Mouse (Mus musculus) stomach, embryonic 16.5 days (tissue): ENCODE data around the gene Ptgfrn. TPM values are rescaled to one million over a fixed set of nuclear protein-coding genes. Genes with fewer than 3 reads are reported as not detected.

ENCODE experiments used
- ATAC-seq: fragments of 200-750 bp; cut with Nextera tagmentation; 2 replicates; pipeline ENCODE4 v1.8.0; 2017; ENCODE audit warnings: moderate number of reproducible peaks, moderate TSS enrichment; ENCODE audit not compliant: insufficient read depth, low FRiP score
- H3K27ac ChIP-seq: fragments of 300-500 bp; sonication (generic); 2 replicates; pipeline ENCODE4 v1.5.1; 2014; ENCODE audit warnings: low read length
- H3K27me3 ChIP-seq: fragments of 300-500 bp; sonication (generic); 2 replicates; pipeline ENCODE4 v1.6.1; 2014; ENCODE audit warnings: low read length, control low read depth, mixed read lengths; ENCODE audit not compliant: control insufficient read depth, insufficient read depth
- H3K36me3 ChIP-seq: fragments of 300-500 bp; sonication (generic); 2 replicates; pipeline ENCODE4 v1.6.1; 2014; ENCODE audit warnings: low read length; ENCODE audit not compliant: control insufficient read depth, insufficient read depth
- H3K4me1 ChIP-seq: fragments of 300-500 bp; sonication (generic); 2 replicates; pipeline ENCODE4 v1.6.1; 2014; ENCODE audit warnings: low read length, control low read depth, mixed read lengths; ENCODE audit not compliant: control insufficient read depth, insufficient read depth
- H3K4me2 ChIP-seq: fragments of 300-500 bp; sonication (generic); 2 replicates; pipeline ENCODE4 v1.6.1; 2014; ENCODE audit warnings: low read depth, low read length, mixed read lengths
- H3K4me3 ChIP-seq: fragments of 300-500 bp; sonication (generic); replicated peaks from 2 replicates; pipeline ENCODE4 v1.5.1; 2014; ENCODE audit warnings: mild to moderate bottlenecking, low read length
- H3K9ac ChIP-seq: fragments of 300-500 bp; sonication (generic); 2 replicates; pipeline ENCODE4 v1.6.1; 2014; ENCODE audit warnings: low read length
- H3K9me3 ChIP-seq: fragments of 300-500 bp; sonication (generic); replicated peaks from 2 replicates; pipeline ENCODE4 v1.6.1; 2016; ENCODE audit warnings: low read length, control low read depth; ENCODE audit not compliant: control insufficient read depth
- WGBS: fragments of 180-500 bp; shearing (Covaris S2); extraction: QIAGEN DNeasy Blood & Tissue Kit; methylation state at CpG from one replicate; pipeline ENCODE4 v1.1.7; 2014; 5-methylcytosine and 5-hydroxymethylcytosine counted together
- polyA plus RNA-seq: library from polyadenylated mRNA; unstranded; fragments of >200 nt; fragmentation: Nextera tagmentation; extraction: Ambion mirVana; gene quantifications from 2 replicates; pipeline ENCODE4 v1.2.1, GENCODE M21; 2015

Ptgfrn gene
- polyA plus RNA-seq, 1 experiment from 2014 or later: 4.6 TPM

DNA sequence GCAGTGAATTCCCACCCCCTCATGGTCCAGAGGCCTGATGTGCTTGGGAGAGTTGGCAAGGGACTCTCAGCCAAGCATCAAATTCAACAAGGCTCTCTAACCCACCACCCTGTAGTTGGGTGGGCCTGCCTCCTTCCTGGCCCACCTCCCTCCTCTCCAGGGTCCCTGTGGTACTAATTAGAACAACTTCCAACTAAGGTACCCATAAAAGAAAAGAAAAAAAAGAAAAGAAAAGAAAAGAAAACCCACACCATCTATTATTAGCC is 693 bp upstream of the Ptgfrn start:
- H3K4me2 ChIP-seq: peak overlapping the region; percentile 84
- no peak for ATAC-seq
- peaks cover 39% of the 10 kb centered on the region for H3K4me1 ChIP-seq
- no peaks in the 10 kb centered on the region for H3K27me3 ChIP-seq
- H3K9me3 ChIP-seq: no peaks in the 10 kb centered on the region
- no peaks in the 10 kb centered on the region for H3K36me3 ChIP-seq
- H3K27ac ChIP-seq: peak overlapping the region; percentile 95
- H3K4me3 ChIP-seq: peak overlapping the region; percentile 78
- peak overlapping the region; percentile 87 for H3K9ac ChIP-seq

DNA sequence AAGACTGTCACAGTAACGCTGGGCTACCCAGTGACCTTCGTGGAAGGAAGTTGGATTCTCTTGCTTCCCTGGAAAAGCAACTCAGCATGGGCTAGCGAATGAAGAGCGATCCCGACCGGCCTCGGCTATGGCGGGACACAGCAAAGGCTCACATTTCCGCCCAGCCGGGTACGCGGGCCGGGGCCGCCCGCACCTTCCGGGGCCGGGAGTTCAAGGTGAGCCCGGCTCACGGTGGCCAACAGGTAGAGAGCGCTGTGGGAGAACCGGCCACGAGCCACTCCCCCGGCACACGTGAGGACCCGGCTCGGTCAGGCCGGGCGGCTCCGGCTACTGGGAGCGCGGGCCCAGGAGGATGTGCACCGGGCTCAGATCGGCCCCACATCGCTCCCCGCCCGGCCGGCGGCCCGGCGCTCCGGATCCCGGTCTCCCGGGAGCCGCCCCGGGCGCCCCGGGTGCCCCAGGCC is 488 bp downstream of the Ptgfrn start:
- Histone ChIP-seq H3K9me3 (no peaks in the 10 kb centered on the region), H3K4me1 (peaks cover 44% of the 10 kb centered on the region)

DNA sequence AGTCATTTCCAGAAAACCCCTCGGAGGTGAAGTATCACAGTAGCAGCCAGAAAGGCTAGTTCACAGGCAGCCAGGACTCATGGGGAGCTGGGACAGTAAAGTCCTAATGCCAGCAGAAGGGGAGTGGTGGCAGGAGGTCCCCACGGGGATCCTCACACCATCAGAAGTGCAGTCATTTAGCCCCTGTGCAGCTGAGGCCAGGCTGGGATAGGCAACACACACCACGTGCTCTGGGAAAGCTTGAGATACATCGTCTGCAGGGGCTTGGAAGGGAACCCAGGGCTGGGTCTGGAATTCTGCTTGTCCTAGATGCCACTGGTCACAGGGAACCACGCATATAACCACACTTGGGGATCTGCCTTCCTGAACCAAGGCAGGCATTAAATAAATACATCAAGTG is 1.2 kb downstream of the Ptgfrn start:
- no peaks in the 10 kb centered on the region for H3K9me3 ChIP-seq
- H3K27ac ChIP-seq: peak overlapping the region; percentile 95; the same call in 1 of the 2 replicates
- WGBS: 25% methylated on average over 5 of the region's 5 CpGs
- H3K4me1 ChIP-seq: peaks cover 44% of the 10 kb centered on the region
- peak overlapping the region; percentile 87 for H3K9ac ChIP-seq
- no peaks in the 10 kb centered on the region for H3K27me3 ChIP-seq
- peak overlapping the region; percentile 84 for H3K4me2 ChIP-seq
- H3K36me3 ChIP-seq: no peaks in the 10 kb centered on the region
- H3K4me3 ChIP-seq: peak overlapping the region; percentile 78
- no peak for ATAC-seq

More for the DNA sequence above, 488 bp downstream of the Ptgfrn start:
- Histone ChIP-seq H3K9ac (peak overlapping the region; percentile 87), H3K4me3 (peak overlapping the region; percentile 78), H3K36me3 (no peaks in the 10 kb centered on the region), H3K4me2 (peak overlapping the region; percentile 84), H3K27me3 (no peaks in the 10 kb centered on the region), H3K27ac (peak overlapping the region; percentile 95)
- ATAC-seq: peak; percentile 57
- under 1% methylated on average over 35 of the region's 47 CpGs for WGBS

DNA sequence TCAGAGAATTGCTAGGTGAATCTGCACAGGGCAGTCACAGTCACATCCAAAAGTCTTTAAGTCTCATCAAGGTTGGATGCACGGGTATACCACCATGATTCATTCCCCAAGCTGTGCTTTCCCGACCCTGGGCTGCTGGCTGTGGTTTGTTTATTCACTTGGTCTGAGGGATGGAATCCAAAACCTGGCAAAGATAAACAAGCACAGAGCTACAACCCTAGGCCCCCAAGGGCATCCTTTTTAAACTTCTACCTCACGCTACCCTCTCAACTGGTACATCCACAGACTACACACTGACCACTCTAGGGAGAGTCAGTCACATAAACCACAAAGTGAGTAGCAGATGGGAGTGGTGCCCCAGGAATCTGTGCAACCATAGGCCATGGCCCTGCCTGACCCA is 1.8 kb downstream of the Ptgfrn start:
- no peaks in the 10 kb centered on the region for H3K27me3 ChIP-seq
- H3K36me3 ChIP-seq: no peaks in the 10 kb centered on the region
- peak overlapping the region; percentile 78; the same call in 1 of the 2 replicates for H3K4me3 ChIP-seq
- ATAC-seq: no peak
- 52% methylated on average over 3 of the region's 3 CpGs for WGBS
- peak overlapping the region; percentile 84; the same call in 1 of the 2 replicates for H3K4me2 ChIP-seq
- H3K9me3 ChIP-seq: no peaks in the 10 kb centered on the region
- H3K27ac ChIP-seq: no peak overlapping the region
- peak overlapping the region; percentile 87; the same call in 1 of the 2 replicates for H3K9ac ChIP-seq
- peaks cover 44% of the 10 kb centered on the region for H3K4me1 ChIP-seq

DNA sequence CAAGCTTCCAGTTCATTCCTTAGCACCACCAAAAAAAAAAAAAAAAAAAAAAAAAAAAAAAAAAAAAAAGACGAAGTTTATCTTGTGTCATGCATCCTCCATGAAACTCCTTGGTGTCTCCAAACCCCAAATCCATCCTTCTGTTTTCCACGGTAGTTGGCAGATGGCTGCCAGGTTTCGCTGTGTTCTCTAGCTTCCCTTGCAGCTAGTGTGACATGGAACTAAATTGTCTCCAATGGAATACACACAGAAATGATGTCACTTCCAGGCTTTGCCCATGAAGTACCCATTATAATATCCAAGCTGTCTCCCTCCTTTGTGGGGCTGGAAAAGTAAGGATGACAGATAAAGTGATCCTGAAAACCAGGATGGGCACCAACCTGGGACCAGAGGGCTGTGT is 3.8 kb downstream of the Ptgfrn start:
- no peak overlapping the region for H3K4me2 ChIP-seq
- ATAC-seq: no peak
- no peaks in the 10 kb centered on the region for H3K36me3 ChIP-seq
- no peaks in the 10 kb centered on the region for H3K9me3 ChIP-seq
- H3K9ac ChIP-seq: no peak overlapping the region
- H3K27me3 ChIP-seq: no peaks in the 10 kb centered on the region
- no peak overlapping the region for H3K27ac ChIP-seq
- peaks cover 30% of the 10 kb centered on the region for H3K4me1 ChIP-seq
- 87% methylated on average over 3 of the region's 3 CpGs for WGBS
- H3K4me3 ChIP-seq: no peak overlapping the region

DNA sequence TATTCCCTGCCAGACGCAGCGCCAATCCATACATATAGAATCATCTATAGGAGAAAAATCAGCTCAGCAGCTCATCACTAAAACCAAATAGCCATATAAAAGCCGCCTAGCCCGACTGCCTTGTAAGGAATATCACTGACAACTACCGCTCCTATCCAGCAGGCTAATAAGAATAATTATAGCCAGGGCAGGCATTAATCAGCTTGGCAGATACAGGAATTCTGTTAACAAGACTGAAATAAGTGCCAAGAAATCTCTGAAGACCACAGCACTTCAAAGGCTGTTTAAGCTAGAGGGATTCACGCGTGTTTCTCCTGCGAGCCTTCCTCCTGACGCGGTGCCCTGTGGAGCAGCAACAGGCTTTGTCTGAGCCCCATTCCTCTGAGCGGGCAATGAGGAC is 4.6 kb downstream of the Ptgfrn start:
- H3K27me3 ChIP-seq: no peaks in the 10 kb centered on the region
- no peak overlapping the region for H3K27ac ChIP-seq
- no peak overlapping the region for H3K4me3 ChIP-seq

DNA sequence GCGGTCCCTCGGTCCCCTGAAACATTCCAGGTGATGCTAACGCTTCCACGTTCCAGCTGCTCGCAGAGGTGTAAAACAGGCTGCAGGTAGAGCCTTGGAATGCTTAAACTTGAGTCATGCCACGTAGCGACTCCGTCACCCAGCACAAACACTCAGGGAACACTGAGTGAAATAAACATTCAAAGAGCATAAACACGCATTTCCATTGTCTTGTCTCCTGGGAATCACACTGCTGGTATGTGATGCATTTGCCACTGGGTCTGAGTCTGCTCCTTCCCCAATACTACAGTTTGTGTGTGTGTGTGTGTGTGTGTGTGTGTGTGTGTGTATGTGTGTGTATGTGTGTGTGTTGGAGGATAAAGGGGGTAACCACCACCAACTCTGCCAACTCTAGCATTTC is 5.2 kb downstream of the Ptgfrn start:
- no peak overlapping the region for H3K4me2 ChIP-seq
- ATAC-seq: no peak
- H3K9me3 ChIP-seq: no peaks in the 10 kb centered on the region
- no peaks in the 10 kb centered on the region for H3K36me3 ChIP-seq
- peaks cover 36% of the 10 kb centered on the region for H3K4me1 ChIP-seq
- H3K9ac ChIP-seq: no peak overlapping the region
- H3K4me3 ChIP-seq: no peak overlapping the region
- no peak overlapping the region for H3K27ac ChIP-seq
- H3K27me3 ChIP-seq: no peaks in the 10 kb centered on the region
- WGBS: 79% methylated on average over 9 of the region's 9 CpGs

More for the DNA sequence above, 4.6 kb downstream of the Ptgfrn start:
- Histone ChIP-seq H3K4me1 (peaks cover 30% of the 10 kb centered on the region), H3K4me2 (no peak overlapping the region), H3K9me3 (no peaks in the 10 kb centered on the region), H3K9ac (no peak overlapping the region), H3K36me3 (no peaks in the 10 kb centered on the region)
- no peak for ATAC-seq
- 65% methylated on average over 11 of the region's 11 CpGs for WGBS

DNA sequence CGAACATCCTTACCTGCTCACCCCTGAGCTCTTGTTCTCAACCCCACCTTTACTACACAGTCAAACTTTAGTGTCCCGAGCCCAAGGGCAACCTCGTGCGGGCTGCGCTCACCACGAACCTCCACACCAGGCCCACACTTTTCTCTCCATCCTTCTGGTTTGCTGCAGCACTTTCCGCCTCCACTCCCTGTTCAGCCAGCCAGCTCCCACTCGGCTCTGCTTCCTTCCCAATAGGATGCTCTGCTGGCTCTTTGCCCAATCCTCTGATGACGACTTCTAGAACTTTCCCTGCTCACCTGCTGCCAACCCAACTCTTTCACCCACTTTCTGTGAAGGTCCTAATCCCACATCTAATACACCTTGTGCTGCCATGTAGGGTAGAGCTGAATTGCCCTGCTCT is 6.3 kb downstream of the Ptgfrn start:
- Histone ChIP-seq H3K4me3 (no peak overlapping the region), H3K9ac (no peak overlapping the region), H3K4me1 (peaks cover 39% of the 10 kb centered on the region), H3K27me3 (no peaks in the 10 kb centered on the region), H3K4me2 (no peak overlapping the region), H3K36me3 (no peaks in the 10 kb centered on the region), H3K27ac (no peak overlapping the region), H3K9me3 (no peaks in the 10 kb centered on the region)
- WGBS: 78% methylated on average over 9 of the region's 9 CpGs
- no peak for ATAC-seq

DNA sequence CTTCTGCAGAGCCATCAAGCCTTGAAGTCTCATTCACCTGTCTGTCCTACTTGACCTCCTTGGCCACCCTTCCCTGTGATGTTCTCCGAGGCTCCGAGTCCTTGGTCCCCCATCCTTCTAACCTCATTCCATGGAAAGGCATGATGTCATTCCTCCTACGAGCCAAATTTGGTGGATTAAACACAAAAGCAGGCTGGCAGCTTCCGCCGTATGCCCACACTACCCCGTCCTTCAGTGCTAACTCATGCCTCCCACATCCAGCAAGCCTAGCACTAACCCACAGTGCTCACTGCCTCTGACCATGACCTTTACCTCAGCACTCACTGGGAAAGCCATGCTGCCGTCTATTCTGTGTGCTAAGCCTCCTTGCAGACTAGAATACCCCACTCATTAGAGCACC is 8.0 kb downstream of the Ptgfrn start:
- no peak for ATAC-seq
- Histone ChIP-seq H3K27me3 (no peaks in the 10 kb centered on the region), H3K4me3 (no peak overlapping the region), H3K4me1 (peaks cover 30% of the 10 kb centered on the region), H3K36me3 (no peaks in the 10 kb centered on the region), H3K9ac (no peak overlapping the region), H3K9me3 (no peaks in the 10 kb centered on the region), H3K4me2 (no peak overlapping the region), H3K27ac (no peak overlapping the region)
- 81% methylated on average over 7 of the region's 7 CpGs for WGBS

DNA sequence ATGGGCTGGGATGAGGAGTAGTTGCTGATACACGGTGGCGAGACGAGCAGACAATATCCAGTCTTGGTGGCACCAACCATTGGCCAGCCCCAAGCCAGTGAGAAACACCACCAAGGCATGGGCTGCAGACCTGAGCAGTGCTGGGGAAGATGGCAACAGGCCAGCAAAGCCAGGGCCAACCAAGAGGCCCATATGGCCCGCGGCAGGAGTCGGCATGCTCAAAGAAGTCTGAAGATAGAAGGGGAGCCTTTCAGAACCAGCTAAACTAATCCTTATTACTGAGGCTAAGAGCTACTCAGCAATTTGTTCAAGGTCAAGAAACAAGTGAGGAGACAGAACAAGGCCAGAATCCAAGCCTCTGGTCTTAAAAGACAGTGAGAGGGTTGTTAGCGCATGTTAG is 8.9 kb downstream of the Ptgfrn start:
- Histone ChIP-seq H3K36me3 (no peaks in the 10 kb centered on the region), H3K9me3 (no peaks in the 10 kb centered on the region), H3K4me3 (no peak overlapping the region), H3K4me1 (peaks cover 35% of the 10 kb centered on the region), H3K4me2 (no peak overlapping the region), H3K27ac (no peak overlapping the region), H3K27me3 (no peaks in the 10 kb centered on the region), H3K9ac (no peak overlapping the region)
- 87% methylated on average over 7 of the region's 7 CpGs for WGBS
- no peak for ATAC-seq
